Mouse (Mus musculus) cerebellum, postnatal 4 days (tissue): ENCODE data around the gene Hoxa10.

ENCODE experiments used
- DNase-seq, 2 experiments: peaks; one replicate each; pipeline ENCODE4 v3.0.0; 2022; ENCODE audit warnings: low spot score in 2 of 2, mixed read lengths in 1 of 2

The Hoxa10 gene

GRCm38 (mm10) chr6:52240389-52241000 lies at the start of gene Hoxa10:
Hoxa10 (minus strand) TSS chr6:52240854.
- DNase-seq = peak in 1 of 2 experiments; percentile 68

- no peak for DNase-seq
These were observed 49.5 kb upstream of the Hoxa10 start for GRCm38 (mm10) chr6:52290186-52290585.

- no peak for DNase-seq
These were observed 43.2 kb upstream of the Hoxa10 start for GRCm38 (mm10) chr6:52283896-52284295.

- no peak for DNase-seq
These were observed 40.4 kb upstream of the Hoxa10 start for GRCm38 (mm10) chr6:52281084-52281483.

- DNase-seq = no peak
These were observed 36.3 kb upstream of the Hoxa10 start for GRCm38 (mm10) chr6:52276920-52277319.

GRCm38 (mm10) chr6:52276382-52276781 lies 35.7 kb upstream of the Hoxa10 start:
- no peak for DNase-seq

GRCm38 (mm10) chr6:52275563-52276280 lies 35.1 kb upstream of the Hoxa10 start:
- no peak for DNase-seq

GRCm38 (mm10) chr6:52274576-52274975 lies 33.9 kb upstream of the Hoxa10 start:
- no peak for DNase-seq

- DNase-seq = no peak
These were observed 33.1 kb upstream of the Hoxa10 start for GRCm38 (mm10) chr6:52273656-52274280.

GRCm38 (mm10) chr6:52272766-52273655 lies 32.4 kb upstream of the Hoxa10 start:
- DNase-seq = no peak

GRCm38 (mm10) chr6:52270494-52271480 lies 30.1 kb upstream of the Hoxa10 start:
- DNase-seq = peak; percentile 28 to 70

GRCm38 (mm10) chr6:52268756-52269155 lies 28.1 kb upstream of the Hoxa10 start:
- DNase-seq = peak in 1 of 2 experiments; percentile 4

GRCm38 (mm10) chr6:52268341-52268740 lies 27.7 kb upstream of the Hoxa10 start:
- DNase-seq = peak in 1 of 2 experiments; percentile 7

- no peak for DNase-seq
These were observed 27.0 kb upstream of the Hoxa10 start for GRCm38 (mm10) chr6:52267691-52268090.

GRCm38 (mm10) chr6:52267221-52267620 lies 26.6 kb upstream of the Hoxa10 start:
- no peak for DNase-seq

- peak in 1 of 2 experiments; percentile 1 for DNase-seq
These were observed 26.0 kb upstream of the Hoxa10 start for GRCm38 (mm10) chr6:52266666-52266985.

GRCm38 (mm10) chr6:52265913-52266665 lies 25.4 kb upstream of the Hoxa10 start:
- no peak for DNase-seq

- peak in 1 of 2 experiments; percentile 14 for DNase-seq
These were observed 24.8 kb upstream of the Hoxa10 start for GRCm38 (mm10) chr6:52265306-52265912.

- DNase-seq = peak in 1 of 2 experiments; percentile 9
These were observed 23.6 kb upstream of the Hoxa10 start for GRCm38 (mm10) chr6:52264106-52264790.
